Mouse (Mus musculus): Measurements from ENCODE around the gene U2af2.

DNA sequence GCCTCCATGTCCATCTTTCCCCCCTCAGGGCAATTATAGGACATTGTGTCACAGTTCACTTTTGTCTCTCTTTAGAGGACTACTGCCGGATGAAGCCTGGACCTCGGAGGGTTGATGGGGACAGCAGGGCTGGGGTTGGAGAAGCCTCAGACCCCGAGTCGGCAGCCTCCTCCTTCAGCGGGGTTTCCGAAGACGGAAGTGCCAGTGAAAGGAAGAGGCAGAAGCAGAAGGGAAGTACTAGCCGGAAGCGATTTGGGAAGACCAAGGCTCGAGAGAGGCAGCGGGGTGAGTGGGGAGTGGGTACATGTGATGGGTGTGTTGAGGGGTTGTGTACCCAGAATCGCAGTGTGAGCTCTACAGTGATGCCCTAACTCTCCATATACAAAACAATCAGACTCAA lies 2.5 kb upstream of the U2af2 start:
- TF ChIP-seq CTCF (IDR thresholded peaks at IDR 0.05; ENCODE audit: extremely low read depth, insufficient read length, insufficient replicate concordance, low read depth, low read length) (no peak), POLR2A (IDR thresholded peaks at IDR 0.05; ENCODE audit: low read depth, low read length) (no peak)

Measured in small intestine, adult 2 months (tissue).